Mouse (Mus musculus) heart, postnatal 14 days (tissue): Measurements from ENCODE around the gene Olfr94. TPM values are rescaled to one million over a fixed set of nuclear protein-coding genes. Genes with fewer than 3 reads are reported as not detected.
"Not testable (repeated sequence)": the region's sequence is repeated elsewhere in the genome, so short reads cannot be mapped to it uniquely, and the experiment has no call there.

Source experiments
- DNase-seq, 2 experiments: peaks; one replicate each; pipeline ENCODE4 v3.0.0; 2021 to 2022
- intact Hi-C: fragments of 180-260 bp; cut with DNase I; formaldehyde crosslinking; loops from one replicate; pipeline ENCODE4 v1.15.1; 2025
- long read RNA-seq, 2 experiments: library from polyadenylated mRNA; stranded (forward); transcript quantifications; one replicate each; pipeline ENCODE4 v2.0.0; 2021
- total RNA-seq, 2 experiments: library from RNA; stranded (reverse); gene quantifications; 2 replicates each; pipeline ENCODE4 v1.2.3; 2021

The Olfr94 gene
- not detected for total RNA-seq
- long read RNA-seq, experiment 1, result 0 reads
- long read RNA-seq, experiment 2, result 0 reads

- intact Hi-C loops, result loop anchor here (5.0 kb wide), 1 partner anchor 309 kb away; the partner anchor contains the start of gene Trim40
Observed at GRCm38 (mm10) chr17:37200894-37201293, at the start of gene Olfr94. Olfr94 (minus strand) TSS chr17:37200994.

GRCm38 (mm10) chr17:37250544-37250943 is 49.8 kb upstream of the Olfr94 start:
- intact Hi-C loops, result no loop called here
- no peak for DNase-seq

More at GRCm38 (mm10) chr17:37200894-37201293, at the start of gene Olfr94:
- DNase-seq, result no peak

- no peak for DNase-seq
- intact Hi-C loops, result no loop called here
Observed at GRCm38 (mm10) chr17:37249460-37249859, 48.7 kb upstream of the Olfr94 start.

GRCm38 (mm10) chr17:37246715-37247114 is 45.9 kb upstream of the Olfr94 start:
- peak; percentile 2 to 29 for DNase-seq
- intact Hi-C loops, result no loop called here

- intact Hi-C loops, result no loop called here
- no peak for DNase-seq
Observed at GRCm38 (mm10) chr17:37242198-37242597, 41.4 kb upstream of the Olfr94 start.

GRCm38 (mm10) chr17:37237230-37237629 is 36.4 kb upstream of the Olfr94 start, which contains the start of gene Olfr97:
Olfr97 (minus strand) TSS chr17:37237330.
- intact Hi-C loops, DNase-seq: not testable (repeated sequence)

- intact Hi-C loops, result no loop called here
- no peak for DNase-seq
Observed at GRCm38 (mm10) chr17:37221879-37222278, 21.1 kb upstream of the Olfr94 start.

GRCm38 (mm10) chr17:37219846-37220245 is 19.1 kb upstream of the Olfr94 start, which contains the start of gene Olfr96:
Olfr96 (plus strand) TSS chr17:37220146.
- no peak for DNase-seq
- intact Hi-C loops, result no loop called here

- intact Hi-C loops, result no loop called here
- no peak for DNase-seq
Observed at GRCm38 (mm10) chr17:37218486-37218885, 17.7 kb upstream of the Olfr94 start.

GRCm38 (mm10) chr17:37213018-37213417 is 12.2 kb upstream of the Olfr94 start, which contains the start of gene Olfr95:
Olfr95 (minus strand) TSS chr17:37213118.
- DNase-seq, result no peak

GRCm38 (mm10) chr17:37210884-37211768 is 10.3 kb upstream of the Olfr94 start:
- intact Hi-C loops, result no loop called here
- DNase-seq, result no peak

More at GRCm38 (mm10) chr17:37213018-37213417, 12.2 kb upstream of the Olfr94 start, which contains the start of gene Olfr95:
- intact Hi-C loops, result no loop called here

GRCm38 (mm10) chr17:37203917-37204236 is 3.1 kb upstream of the Olfr94 start:
- DNase-seq, result no peak
- intact Hi-C loops, result loop anchor here (1.0 to 5.0 kb wide), 2 partner anchors 121 to 312 kb away; partner anchors contain the start of gene Trim40

GRCm38 (mm10) chr17:37203206-37203916 is 2.6 kb upstream of the Olfr94 start:
- DNase-seq, result peak; percentile 75 to 84
- intact Hi-C loops, result loop anchor here (1.0 to 5.0 kb wide), 2 partner anchors 120 to 311 kb away; partner anchors contain the start of gene Trim40

GRCm38 (mm10) chr17:37196845-37197724 is 3.7 kb downstream of the Olfr94 start:
- intact Hi-C loops, result no loop called here
- DNase-seq, result peak; percentile 6 to 14

- DNase-seq, result no peak
- intact Hi-C loops, result no loop called here
Observed at GRCm38 (mm10) chr17:37194782-37195181, 6.0 kb downstream of the Olfr94 start.

GRCm38 (mm10) chr17:37193656-37194055 is 7.1 kb downstream of the Olfr94 start, which contains the start of gene Ubd:
Ubd (plus strand) TSS chr17:37193892.
- intact Hi-C loops, result no loop called here
- DNase-seq, result no peak

GRCm38 (mm10) chr17:37193032-37193431 is 7.8 kb downstream of the Olfr94 start:
- DNase-seq, result no peak
- intact Hi-C loops, result no loop called here

- peak in 1 of 2 experiments; percentile 53 for DNase-seq
- intact Hi-C loops, result no loop called here
Observed at GRCm38 (mm10) chr17:37190711-37191110, 10.1 kb downstream of the Olfr94 start.

- intact Hi-C loops, result no loop called here
- no peak for DNase-seq
Observed at GRCm38 (mm10) chr17:37185474-37185873, 15.3 kb downstream of the Olfr94 start.

- intact Hi-C loops, result no loop called here
- no peak for DNase-seq
Observed at GRCm38 (mm10) chr17:37161394-37161793, 39.4 kb downstream of the Olfr94 start, which contains the start of gene Olfr93. Olfr93 (minus strand) TSS chr17:37161494.
